Mouse (Mus musculus) brain, adult 2 months (tissue): ENCODE measurements at regions not wholly inside any gene's neighbourhood (a gene's known extent, or its start where the extent isn't known, plus 50 kb on each side); places are given as distances from the start of the nearest gene placed in this dataset.

Experiments
- DNase-seq: peaks from one replicate; pipeline ENCODE4 v3.0.0; 2011; ENCODE audit warnings: low read depth, low spot score

DNA sequence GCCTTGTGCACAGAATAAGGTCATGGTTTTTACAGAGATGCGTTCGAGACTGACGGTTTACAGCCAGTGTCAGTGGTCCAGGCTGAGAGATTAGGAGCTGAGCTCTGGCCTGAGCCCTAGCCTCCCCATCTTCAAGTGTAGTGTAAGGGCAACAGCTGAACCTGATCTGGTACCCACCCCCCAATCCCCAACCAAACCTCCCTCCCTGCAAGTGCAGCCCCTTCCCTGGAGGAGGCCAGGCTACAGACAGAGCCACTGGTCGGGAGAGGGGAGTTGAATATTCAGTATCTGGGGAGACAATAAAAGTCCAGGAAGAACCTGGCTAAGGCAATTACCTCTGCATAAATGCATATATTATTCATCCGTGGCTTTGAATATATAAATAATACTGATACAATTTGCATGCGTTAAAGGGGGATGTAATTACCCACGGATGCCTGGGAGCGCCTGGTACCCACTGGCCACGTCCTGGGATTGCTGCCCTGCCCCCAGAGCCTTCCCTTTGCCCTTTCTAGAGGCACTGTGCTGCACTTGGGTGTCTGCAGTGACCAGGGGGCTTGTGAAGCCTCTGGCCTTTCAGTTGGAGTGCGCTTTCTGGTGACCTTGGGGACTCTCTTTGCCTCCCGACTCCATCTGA is 95.5 kb upstream of the Mvb12b start:
- DNase-seq = no peak

DNA sequence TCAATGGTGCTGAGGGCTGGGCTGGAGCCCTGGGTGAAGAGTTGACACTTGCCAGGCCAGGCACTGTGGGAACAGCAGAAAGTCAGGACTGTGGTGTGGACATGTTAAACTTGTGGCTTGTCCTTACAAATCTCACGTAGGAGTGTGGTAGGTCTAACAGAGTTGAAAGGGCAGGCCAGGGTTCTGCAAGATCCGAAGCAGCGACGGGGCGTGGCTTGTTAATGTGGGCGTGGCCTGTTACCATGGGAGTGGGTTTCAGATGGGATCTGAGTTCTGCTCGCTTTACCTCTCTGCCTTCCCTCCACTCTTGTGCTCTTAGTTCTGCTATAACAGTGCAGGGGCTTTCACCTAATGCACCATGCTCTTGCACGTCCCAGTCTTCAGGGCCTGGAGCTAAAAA is 94.2 kb upstream of the Mvb12b start:
- DNase-seq = no peak

DNA sequence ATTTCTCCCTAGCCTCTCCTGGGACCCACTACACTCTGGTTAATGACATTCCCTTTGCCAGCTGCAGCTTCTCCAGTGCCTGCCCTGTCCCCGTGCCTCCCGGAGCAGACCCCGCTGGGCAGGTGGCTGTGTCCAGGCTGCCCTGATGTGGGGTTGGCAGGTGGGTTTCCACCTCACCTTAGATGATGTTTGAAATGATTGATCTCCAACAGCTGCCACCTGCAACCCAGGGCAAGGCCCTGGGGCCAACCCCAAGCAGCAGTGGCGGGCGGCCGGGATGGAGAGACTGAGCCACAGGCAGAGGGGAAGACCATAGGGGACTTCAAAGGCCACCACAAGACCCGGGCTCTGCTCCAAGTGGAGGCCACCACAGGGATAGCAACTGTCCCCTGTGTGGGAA is 93.6 kb upstream of the Mvb12b start:
- no peak for DNase-seq

DNA sequence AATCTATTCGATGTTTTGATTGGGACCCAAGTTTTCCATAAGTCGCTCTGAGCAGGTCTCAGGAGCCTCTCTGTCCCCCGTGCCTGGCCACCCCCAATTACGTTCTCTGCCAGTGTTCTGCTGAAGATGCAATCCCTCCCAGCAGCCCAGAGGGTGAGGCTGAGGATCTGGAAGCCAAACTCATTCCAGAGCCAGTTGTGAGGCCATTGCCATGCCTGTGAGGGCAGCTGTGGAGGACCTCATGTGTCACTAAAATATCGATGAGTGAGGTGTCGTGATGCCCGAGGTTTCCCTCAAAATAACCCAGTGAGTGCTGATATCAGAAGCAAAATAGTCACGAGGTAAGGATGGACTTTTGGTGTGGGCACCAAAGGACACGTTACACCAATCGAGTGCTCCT is 93.1 kb upstream of the Mvb12b start:
- DNase-seq = no peak

DNA sequence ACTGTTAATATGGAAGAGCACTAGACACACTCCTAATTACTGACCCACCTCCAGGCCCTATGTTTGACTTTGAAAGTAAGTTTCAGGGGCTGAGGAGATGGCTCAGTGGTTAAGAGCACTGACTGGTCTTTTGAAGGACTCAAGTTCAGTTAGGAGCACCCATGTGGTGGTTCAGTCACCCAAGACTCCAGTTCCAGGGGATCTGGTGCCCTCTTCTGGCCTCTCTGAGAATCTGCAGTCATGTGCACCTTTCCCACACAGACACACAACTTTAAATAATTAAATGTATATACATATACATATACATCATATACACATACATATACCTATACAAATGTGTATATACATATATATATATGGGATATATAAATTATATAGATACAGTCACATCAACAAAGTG is 91.5 kb upstream of the Mvb12b start:
- DNase-seq = no peak

DNA sequence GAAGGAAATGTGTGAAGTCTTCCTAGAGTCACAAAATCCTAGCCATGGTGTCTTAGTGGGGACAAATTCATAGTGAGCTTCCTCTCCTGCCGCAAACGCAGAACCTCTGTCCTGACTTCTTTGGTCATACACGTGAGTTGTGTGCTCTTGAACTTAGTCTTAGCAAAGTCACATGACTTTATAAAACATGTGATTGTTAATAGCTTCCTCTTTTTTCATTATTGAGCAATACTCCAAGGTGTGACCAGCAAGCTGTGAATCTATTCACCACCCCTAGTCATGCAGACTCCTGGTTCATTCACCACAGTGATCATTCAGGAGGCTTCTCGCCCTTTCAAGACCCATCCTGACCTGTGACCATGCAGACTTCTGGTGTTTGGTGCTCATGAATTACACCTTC is 90.8 kb upstream of the Mvb12b start:
- DNase-seq = no peak

DNA sequence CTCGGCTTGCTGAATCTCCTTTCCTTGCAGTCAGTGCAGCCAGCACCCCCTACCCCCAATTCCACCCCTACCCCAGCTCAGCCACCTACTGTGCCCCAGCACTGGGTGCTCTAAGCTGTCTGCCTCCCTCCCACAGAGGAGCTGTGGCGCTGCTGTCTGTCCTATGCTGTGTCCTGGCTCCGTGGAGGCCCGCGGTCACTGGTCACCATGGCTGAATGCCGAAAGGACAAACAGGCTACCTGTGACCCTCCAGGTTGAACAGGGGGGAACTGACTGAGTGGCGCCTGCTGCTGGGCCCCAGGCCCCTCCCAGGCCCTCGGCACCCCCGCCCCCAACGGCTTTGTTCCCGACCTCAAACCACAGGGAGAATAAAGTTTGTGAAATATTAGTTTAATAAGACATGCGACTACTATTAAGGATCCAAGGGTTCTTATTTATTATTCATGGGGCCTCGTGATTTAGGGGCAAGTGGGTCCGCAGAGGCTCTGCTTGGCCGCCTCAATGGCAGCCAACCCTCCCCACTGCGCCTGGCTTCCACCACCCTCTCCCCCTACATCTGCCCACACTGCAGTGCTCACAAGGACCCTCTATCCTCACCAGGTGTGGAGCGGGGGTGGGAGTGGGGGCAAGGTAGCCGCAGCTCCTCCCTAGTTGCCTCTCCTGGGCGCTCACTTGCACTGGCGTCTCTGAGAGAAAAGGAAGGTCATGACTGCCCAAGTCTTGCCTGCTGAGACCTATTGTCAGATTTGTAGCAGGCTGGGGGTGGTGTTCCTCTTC is 90.0 kb upstream of the Mvb12b start:
- DNase-seq = no peak

DNA sequence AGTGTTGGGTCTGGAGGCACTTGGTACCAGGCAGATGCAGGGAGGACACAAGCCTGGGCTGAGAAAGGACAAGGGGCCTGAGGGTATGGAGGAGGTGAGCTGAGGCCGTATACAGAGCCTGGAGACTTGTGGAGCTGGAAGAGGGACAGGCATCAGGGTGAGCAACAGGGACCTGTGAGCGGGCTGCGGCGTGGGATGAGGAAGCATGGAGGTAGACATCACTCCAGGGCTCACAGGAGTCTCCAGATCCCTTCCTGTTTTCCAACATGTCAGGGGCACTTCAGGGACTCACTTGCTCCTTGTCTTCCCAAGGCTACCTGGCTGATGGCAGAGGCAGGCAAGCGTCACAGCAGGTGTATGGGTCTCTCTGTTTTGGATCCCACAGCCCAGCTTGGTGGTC is 89.4 kb upstream of the Mvb12b start:
- no peak for DNase-seq

DNA sequence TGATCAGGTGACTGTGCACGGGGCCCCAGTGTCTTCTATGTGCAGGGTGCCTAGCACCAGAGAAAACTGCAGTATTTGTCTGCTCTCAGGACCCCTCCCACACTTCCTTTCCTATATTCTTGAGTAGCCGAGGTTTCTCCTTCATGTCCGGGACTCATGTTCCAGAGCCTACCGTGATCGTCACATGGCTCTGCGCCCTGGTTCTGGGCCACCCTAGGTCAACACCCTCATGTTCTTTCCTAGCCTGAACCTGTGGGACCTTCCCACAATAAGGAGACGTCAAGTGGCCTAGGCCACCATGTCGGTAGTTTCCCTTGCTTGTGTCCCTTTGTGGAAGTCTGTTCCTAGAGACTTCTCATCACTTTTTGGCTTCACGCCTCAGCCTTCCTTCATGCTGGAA is 88.4 kb upstream of the Mvb12b start:
- no peak for DNase-seq

DNA sequence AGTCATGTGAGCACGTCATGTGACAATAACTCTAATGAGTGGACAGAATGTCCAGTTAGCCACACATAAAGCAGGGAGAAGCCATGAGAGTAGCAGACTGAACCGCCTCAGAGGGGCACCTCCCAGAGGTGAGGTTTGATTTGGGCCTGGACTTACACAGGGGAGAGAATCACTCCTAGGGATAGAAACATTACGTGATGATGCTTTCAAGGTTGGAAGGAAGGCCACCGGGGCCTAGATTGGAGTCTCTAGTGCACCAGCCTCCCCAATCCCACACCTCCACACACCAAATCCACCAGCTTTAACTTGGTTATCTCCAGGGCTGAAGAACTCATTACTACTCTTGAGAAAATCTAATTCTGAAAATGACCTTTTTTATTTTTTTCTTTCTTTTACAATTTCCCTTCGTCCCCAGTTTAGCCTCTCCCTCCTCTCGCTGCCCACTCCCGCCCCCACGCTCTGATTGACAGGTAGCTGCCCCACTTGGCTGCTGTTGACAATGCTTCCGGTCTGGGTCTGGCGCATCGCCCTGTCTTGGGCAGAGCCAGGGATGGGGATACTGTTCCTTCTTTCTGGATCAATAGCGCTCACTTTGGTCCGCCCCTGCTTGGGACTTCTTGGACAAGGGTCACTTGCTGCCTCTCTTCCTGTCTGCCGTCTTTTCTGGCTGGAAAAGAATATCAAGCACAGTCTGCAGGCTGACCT is 87.8 kb upstream of the Mvb12b start:
- DNase-seq = peak; percentile 31

DNA sequence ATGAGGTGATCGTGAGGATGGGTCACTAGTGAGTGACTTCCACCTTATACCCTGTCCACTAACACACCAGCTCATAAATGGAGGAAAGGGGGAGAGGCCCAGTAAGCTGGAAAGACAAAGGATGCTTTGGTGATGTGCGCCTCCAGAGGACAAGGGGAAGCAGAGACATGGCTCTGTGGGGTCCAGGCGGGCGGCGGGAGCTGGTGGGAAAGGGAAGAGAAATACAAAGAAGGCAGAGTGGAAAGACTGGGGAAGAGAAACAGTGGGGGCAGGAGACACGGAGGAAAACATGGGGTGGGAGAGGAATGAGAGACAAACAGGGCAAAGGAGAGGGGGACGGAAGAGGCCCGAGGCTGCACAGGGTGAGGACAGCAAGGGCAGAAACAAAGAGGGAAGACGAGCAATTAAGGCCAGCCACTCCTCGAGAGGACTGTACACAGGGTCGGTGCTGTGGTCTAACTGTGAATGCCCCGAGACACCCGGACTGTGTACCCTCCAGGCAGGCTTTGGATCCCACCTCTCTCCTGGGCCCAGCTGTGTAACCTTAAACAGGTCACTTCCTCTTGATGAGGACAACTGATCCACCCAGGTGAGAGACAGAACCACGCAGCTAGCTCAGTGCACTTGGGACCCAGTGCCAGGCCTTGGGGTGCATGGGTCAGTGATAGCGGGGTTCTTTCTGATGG is 87.1 kb upstream of the Mvb12b start:
- DNase-seq = no peak

DNA sequence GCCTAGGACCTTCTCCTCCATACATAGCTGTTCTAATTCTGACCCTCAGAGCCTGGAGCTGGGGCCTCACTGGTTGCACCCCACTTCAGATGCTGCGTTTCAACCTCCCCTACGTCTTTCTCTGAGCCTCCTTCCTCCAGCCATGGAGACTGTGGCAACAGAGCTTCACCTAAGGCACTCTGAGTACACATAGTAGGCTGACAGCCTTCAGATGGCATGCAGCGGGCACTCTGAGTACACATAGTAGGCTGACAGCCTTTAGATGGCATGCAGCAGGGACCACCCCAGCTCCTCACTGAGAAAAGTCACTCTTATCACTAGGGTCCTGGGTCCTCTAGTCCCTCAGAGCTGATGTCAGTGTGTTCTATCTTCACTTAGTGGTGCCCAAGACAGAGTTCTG is 86.3 kb upstream of the Mvb12b start:
- no peak for DNase-seq

DNA sequence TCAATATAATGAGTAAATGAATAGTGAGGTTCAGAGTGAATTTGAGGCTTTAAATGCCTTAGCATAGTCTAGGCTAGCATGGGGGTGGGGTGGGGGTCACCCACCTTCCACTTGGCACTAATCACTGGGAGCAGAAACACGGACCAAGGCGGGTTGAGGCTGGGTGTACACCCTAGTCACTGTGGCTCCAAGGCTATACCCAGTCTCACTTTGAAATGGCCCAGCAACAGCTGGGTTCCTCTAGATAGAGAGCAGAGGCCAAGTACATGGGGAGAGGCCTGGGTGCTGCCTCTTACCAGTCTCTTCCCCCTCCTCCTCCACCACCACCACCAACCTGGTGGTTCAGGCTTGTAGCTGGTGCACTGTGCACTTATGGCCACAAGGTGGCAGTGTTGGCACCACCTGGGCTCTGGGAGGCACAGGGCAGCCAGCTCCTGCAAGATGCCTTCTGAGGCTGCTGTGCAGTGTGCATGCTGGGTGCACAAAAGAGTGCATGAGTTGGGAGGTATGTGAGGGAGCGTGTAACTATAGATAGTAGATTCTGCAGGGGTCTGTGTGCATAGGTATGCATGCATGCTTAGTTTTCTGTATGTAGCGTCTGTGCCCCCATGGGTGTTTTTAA is 85.6 kb upstream of the Mvb12b start:
- peak; percentile 87 for DNase-seq

DNA sequence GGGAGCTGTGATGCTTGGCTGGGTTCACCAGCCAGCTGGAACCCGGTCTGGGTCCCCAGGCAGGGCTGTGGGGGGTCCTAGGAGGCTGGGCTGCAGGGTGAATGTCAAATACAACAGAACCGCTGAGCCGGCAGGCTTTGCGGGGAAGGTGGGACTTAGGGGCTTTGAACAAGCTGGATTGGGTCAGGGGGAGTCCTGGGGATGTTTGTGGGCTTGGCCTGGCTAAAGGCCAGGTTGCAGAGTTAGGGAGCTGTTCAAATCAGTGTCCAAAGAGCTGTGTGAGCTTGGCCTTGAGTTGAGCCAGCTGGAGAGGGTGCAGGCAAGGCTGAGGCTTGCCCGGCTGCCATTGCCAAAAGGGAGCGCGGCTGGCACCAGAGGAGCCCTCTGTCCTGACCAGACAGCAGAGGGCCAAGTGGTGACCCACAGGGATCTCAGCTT is 79.3 kb upstream of the Mvb12b start:
- peak; percentile 53 for DNase-seq

DNA sequence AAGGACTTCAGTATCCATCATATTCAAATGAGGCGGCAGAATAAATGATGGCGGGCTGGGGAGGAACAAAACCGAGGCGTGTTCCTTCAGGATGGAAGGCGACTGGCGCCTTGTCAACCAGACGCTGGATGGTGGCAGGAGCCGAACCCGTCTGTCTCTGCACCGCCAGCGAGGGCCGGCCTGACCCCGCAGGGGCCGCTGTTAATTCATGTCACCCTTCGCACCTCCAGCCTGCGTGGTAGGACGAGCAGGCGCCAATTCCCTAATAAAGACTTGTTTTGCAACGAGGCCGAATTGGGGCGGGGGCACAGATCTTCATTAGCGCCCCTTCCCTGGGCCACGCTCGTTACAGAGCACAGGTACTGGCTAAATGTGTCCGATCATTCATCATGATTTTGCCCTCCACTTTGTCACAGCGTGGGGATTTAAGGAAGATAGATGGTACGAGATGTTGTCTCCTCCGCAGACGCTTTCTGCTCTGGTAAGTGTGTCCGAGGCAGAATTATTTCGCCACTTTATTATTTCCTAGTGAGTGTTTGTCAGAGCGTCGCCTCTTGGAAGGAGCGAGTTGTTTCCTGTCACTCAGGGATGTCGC is 78.7 kb upstream of the Mvb12b start:
- no peak for DNase-seq

DNA sequence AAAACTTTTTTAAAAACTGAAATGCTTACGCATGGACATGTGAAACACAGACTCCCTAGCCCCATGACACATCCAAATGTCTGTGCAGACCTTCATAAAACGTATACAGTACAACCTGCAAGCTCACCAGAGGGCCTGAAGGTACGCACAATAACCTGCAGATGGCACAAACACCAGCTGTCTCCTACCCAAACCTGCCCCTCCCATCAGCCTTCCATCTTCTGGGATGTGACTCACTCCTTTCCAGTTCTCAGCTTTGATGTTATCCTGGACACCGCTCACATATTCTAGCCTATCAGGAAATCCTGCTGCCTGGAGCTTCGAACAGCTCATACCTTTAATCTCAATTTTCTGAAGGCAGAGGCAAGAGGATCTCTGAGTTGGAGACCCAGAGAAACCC is 76.3 kb upstream of the Mvb12b start:
- DNase-seq = peak; percentile 54

DNA sequence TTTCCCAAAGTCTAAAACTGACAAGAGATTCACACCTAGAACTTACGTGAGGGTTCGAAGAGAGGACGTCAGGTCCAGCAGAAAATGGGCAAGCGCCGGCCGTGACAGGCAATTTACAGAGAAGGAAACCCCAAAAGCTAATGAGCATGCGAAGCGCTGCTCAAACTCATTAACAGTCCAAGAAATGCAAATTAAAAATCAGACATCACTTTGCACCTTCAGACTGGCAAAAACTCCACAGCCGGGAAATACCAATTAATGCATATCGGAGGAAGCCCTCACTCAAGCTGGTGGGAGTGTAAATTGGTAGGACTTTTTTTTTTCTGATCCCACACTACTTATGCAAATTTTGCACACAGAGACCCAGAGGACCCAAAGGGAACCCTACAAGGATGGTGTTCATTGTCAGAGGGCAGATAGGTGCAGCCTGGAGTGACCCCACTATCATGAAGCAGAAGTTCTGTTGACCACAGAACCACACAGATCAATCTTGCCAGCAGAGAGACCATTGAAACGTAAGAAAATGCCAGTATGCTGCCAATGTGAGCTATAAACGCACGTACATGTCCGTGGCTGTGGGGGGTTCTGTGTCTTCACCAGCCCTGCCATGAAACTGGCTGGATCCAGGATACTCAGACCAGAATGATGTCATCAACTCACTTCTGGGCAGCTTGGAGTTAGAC is 74.8 kb upstream of the Mvb12b start:
- no peak for DNase-seq

DNA sequence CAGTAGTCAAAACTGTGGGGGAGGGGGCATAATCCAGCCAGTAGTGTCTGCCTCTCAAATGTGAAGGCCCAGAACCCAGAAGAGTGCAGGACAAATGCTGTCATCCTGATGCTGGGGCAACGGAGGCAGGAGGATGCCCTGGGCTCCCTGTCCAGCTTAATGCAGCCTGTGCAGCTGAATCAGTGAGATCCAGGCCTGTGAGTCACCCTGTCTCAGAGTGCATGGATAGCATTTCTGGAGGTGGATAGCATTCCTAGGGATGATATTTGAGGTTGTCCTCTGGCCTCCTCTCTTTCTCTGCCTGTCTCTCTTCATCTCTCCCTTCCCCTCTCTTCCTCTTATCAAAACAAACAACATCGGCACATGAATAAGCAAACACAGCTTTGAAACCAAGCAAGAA is 73.8 kb upstream of the Mvb12b start:
- no peak for DNase-seq

DNA sequence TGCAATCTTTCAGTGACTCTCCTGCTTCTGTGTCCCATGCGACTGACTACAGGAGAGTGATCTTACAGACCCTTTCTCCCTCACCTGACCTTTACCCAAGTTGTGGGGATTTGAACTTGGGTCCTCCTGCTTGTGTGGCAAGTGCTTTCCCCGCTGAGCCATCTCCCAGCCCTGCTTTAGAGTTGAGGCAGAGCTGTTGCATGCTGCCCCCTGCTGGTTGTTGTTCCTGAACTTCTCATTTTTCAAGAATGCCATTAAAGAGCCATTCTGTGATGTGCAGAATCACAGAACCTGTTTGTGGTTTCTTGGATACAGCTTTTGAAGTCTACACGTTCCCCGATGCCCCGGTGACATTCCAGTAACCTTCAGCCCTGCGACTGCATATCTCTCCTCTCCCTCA is 70.0 kb upstream of the Mvb12b start:
- DNase-seq = peak; percentile 80

DNA sequence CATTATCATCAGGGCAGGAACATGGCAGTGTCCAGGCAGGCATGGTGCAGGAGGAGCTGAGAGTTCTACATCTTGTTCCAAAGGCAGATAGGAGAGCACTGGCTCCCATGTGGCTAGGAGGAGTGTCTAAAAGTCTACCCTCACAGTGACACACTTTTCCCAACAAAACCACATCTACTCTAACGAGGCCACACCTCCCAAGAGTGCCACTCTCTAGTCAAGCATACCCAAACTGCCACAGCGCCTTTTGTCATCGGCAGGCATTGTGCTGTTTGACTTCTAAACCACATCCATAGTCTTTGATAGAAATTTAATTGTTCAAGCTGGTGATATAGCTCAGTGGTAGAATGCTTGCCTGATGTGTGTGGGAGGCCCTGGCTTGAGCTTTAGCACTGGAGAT is 56.6 kb upstream of the Mvb12b start:
- no peak for DNase-seq

DNA sequence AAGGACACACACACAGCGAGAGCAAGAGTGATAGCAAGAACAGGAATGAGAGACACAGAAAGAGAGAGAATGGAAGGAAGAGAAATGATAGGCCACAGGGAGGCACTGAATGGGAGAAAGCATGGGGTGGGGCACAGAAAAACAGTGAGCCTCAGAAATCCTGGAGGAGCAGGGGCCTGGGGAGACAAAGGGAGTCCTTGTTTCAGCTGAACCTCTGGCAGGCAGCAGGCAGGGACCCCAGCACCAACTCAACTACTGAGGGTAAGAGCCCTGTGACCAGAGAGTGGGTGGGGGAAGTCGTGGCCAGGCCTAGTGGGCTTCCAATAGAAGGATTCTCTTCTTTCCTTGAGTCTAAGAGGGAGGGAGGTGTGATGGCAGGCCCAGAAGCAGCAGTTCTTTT is 54.3 kb upstream of the Mvb12b start:
- DNase-seq = peak; percentile 64
